Comparison of ENCODE assay signal across 8 mouse cellular contexts in genomic region chr1:97833466-97834353, GRCm38 (mm10).
DNase-seq lines count a peak whose midpoint lies in the region; ATAC-seq lines count a peak whose summit lies in the region.

No protein-coding gene starts in this region.

- no peak for ATAC-seq in megakaryocyte, adult 5-6 weeks (ENCODE audit: poor library complexity, severe bottlenecking)

- peak; percentile 6 for DNase-seq in cerebellum, adult 9-10 months
- DNase-seq in cerebellum, adult 8-10 months, result no peak
- peak; percentile 21 for DNase-seq in retina, postnatal 1 day
- DNase-seq in retina, embryonic 14.5 days (ENCODE audit: low spot score), result no peak
- DNase-seq in heart, postnatal 4 days, result peak; percentile 83
- DNase-seq in lung, postnatal 36 days, result peak; percentile 57
- DNase-seq in ovary, postnatal 36 days (ENCODE audit: low spot score), result no peak

Comparison
In these comparisons a context has a peak if more than half of its experiments do, and no peak if none do; other contexts are left out.
1. DNase-seq: peak in cerebellum, adult 9-10 months (single experiment), retina, postnatal 1 day (single experiment), heart, postnatal 4 days (single experiment) and lung, postnatal 36 days (single experiment); none in cerebellum, adult 8-10 months (single experiment), retina, embryonic 14.5 days (single experiment) and ovary, postnatal 36 days (single experiment).